Mouse (Mus musculus): ENCODE measurements around the gene Tbxas1.

DNA sequence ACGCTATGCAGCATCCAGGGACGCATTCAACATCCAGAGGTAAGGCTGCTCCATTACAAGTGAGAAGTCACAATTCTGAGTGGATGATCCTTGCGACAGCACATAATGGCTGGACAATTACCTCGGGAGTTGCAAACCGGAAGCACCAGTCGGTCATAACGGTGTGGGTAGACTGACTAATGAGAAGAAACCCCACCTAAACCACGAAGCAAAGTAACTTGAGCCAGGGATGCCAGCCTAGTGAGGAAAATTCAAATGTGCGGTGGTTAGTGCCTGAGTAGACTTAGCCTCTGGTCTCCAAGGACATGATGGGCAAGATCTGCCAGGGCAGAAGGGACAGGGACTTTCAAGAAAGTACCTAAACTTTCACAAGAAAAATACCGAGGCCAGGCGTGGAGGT, 142.7 kb downstream of the Tbxas1 start:
- TF ChIP-seq CTCF (conservative IDR thresholded peaks at IDR 0.05; ENCODE audit: low read length) (no peak), POU5F1 (IDR thresholded peaks at IDR 0.05; ENCODE audit: borderline replicate concordance, low read length) (no peak), NANOG (IDR thresholded peaks at IDR 0.05; ENCODE audit: borderline replicate concordance, low read length) (no peak)
